8 mouse cellular contexts compared by ENCODE assay signal in genomic region chr1:154884275-154885206, GRCm38 (mm10). TPM values are rescaled to one million over a fixed set of nuclear protein-coding genes. Genes with fewer than 3 reads are reported as not detected.
DNase-seq lines count a peak whose midpoint lies in the region; ATAC-seq and TF ChIP-seq lines count a peak whose summit lies in the region.

Gene Cacna1e (minus strand): TSS chr1:154884501.

- peaks cover 33% of the 10 kb centered on the region for H3K4me1 ChIP-seq in hindbrain, embryonic 13.5 days (replicated peaks)
- no peaks in the 10 kb centered on the region for H3K4me1 ChIP-seq in liver, embryonic 15.5 days (replicated peaks)
- peaks cover 7% of the 10 kb centered on the region for H3K4me1 ChIP-seq in stomach, embryonic 15.5 days

- ATAC-seq in hindbrain, embryonic 13.5 days (ENCODE audit: low FRiP score), result peak; percentile 54
- ATAC-seq in liver, embryonic 15.5 days (ENCODE audit: insufficient read depth), result no peak
- peak; percentile 71; the same call in 1 of the 2 replicates for ATAC-seq in stomach, embryonic 15.5 days (ENCODE audit: insufficient read depth, low FRiP score, low read depth)

- H3K4me3 ChIP-seq in layer of hippocampus, adult 2 months, result peak within 1 kb of the TSS; percentile 72
- H3K4me3 ChIP-seq in hindbrain, embryonic 13.5 days, result peak within 1 kb of the TSS; percentile 44
- peak within 1 kb of the TSS; percentile 4; the same call in 1 of the 2 replicates for H3K4me3 ChIP-seq in liver, embryonic 15.5 days (replicated peaks)
- peak within 1 kb of the TSS; percentile 41 for H3K4me3 ChIP-seq in stomach, embryonic 15.5 days (replicated peaks)

- no peak for TF ChIP-seq CTCF in layer of hippocampus, adult 2 months (conservative IDR thresholded peaks at IDR 0.05)

- 5% methylated on average over 31 of the region's 31 CpGs for WGBS in hindbrain, embryonic 13.5 days
- 7% methylated on average over 31 of the region's 31 CpGs for WGBS in liver, embryonic 15.5 days (ENCODE audit: insufficient replicate concordance)
- 10% methylated on average over 31 of the region's 31 CpGs for WGBS in stomach, embryonic 15.5 days

- H3K4me2 ChIP-seq in hindbrain, embryonic 13.5 days, result peak within 1 kb of the TSS; percentile 81
- peak within 1 kb of the TSS; percentile 44 for H3K4me2 ChIP-seq in liver, embryonic 15.5 days
- peak within 1 kb of the TSS; percentile 77 for H3K4me2 ChIP-seq in stomach, embryonic 15.5 days

- peak within 1 kb of the TSS; percentile 86 for H3K27ac ChIP-seq in layer of hippocampus, adult 2 months
- no peak within 1 kb of the TSS for H3K27ac ChIP-seq in hindbrain, embryonic 13.5 days
- H3K27ac ChIP-seq in liver, embryonic 15.5 days (replicated peaks), result no peak within 1 kb of the TSS
- H3K27ac ChIP-seq in stomach, embryonic 15.5 days, result no peak within 1 kb of the TSS

- H3K36me3 ChIP-seq in hindbrain, embryonic 13.5 days, result no peaks in the 10 kb centered on the region
- no peaks in the 10 kb centered on the region for H3K36me3 ChIP-seq in liver, embryonic 15.5 days (replicated peaks)
- H3K36me3 ChIP-seq in stomach, embryonic 15.5 days, result no peaks in the 10 kb centered on the region

- H3K27me3 ChIP-seq in hindbrain, embryonic 13.5 days, result peaks cover 38% of the 10 kb centered on the region
- peaks cover 42% of the 10 kb centered on the region for H3K27me3 ChIP-seq in liver, embryonic 15.5 days
- H3K27me3 ChIP-seq in stomach, embryonic 15.5 days (replicated peaks), result 0 out of 2 replicates have a peak, but pooled peaks cover 5% of the 10 kb centered on the region

- peak in 1 of 2 experiments; percentile 26 for DNase-seq in layer of hippocampus, adult 2 months (ENCODE audit: low spot score in 2 of 2)
- no peak for DNase-seq in layer of hippocampus, adult 11-12 months (ENCODE audit: low spot score)
- DNase-seq in adrenal gland, postnatal 14 days, result peak; percentile 38
- DNase-seq in embryo, embryonic 11 days, result peak; percentile 53
- DNase-seq in urinary bladder, postnatal 36 days (ENCODE audit: low spot score in 2 of 2), result no peak

- no peaks in the 10 kb centered on the region for H3K9me3 ChIP-seq in hindbrain, embryonic 13.5 days
- no peaks in the 10 kb centered on the region for H3K9me3 ChIP-seq in liver, embryonic 15.5 days (replicated peaks)
- H3K9me3 ChIP-seq in stomach, embryonic 15.5 days, result no peaks in the 10 kb centered on the region

- H3K9ac ChIP-seq in hindbrain, embryonic 13.5 days, result peak within 1 kb of the TSS; percentile 67
- H3K9ac ChIP-seq in liver, embryonic 15.5 days, result no peak within 1 kb of the TSS
- H3K9ac ChIP-seq in stomach, embryonic 15.5 days, result no peak within 1 kb of the TSS

RNA-seq across cellular contexts. Expression of gene Cacna1e, which starts in this region (rescaled TPM):
- total RNA-seq in layer of hippocampus, adult 2 months (2021), result 100 to 1,000 TPM; 227 to 237 TPM
- 0.30 and 2.3 TPM in 2 replicates for total RNA-seq in adrenal gland, postnatal 14 days (2021)
- polyA plus RNA-seq in hindbrain, embryonic 13.5 days (2015; fragmentation: Nextera tagmentation; extraction: Ambion mirVana), result 7.8 and 9.2 TPM in 2 replicates
- polyA plus RNA-seq in liver, embryonic 15.5 days (2015; fragmentation: Nextera tagmentation; extraction: Ambion mirVana), result 0.02 and 0.08 TPM in 2 replicates
- polyA plus RNA-seq in stomach, embryonic 15.5 days (2015; fragmentation: Nextera tagmentation; extraction: Ambion mirVana), result 0.86 and 1.3 TPM in 2 replicates

Comparison
In these comparisons a context has a peak if more than half of its experiments do, and no peak if none do; other contexts are left out.
1. RNA of gene Cacna1e (total RNA-seq): 227 to 237 TPM in layer of hippocampus, adult 2 months; 0.30 to 2.3 TPM in adrenal gland, postnatal 14 days; every median in the first group is over 10 times any median in the second.
2. DNase-seq: peak in adrenal gland, postnatal 14 days (single experiment) and embryo, embryonic 11 days (single experiment); none in layer of hippocampus, adult 11-12 months (single experiment) and urinary bladder, postnatal 36 days (0 of 2).
3. H3K4me3 ChIP-seq: peak in every context shown above with its lines; median percentile 72 in layer of hippocampus, adult 2 months; 44 in hindbrain, embryonic 13.5 days; 41 in stomach, embryonic 15.5 days; 4 in liver, embryonic 15.5 days.
4. Peak in every context shown above with its lines, with median percentiles within 50 percentile points of each other: H3K4me2 ChIP-seq.